Comparison of ENCODE assay signal across 10 mouse cellular contexts in the genomic region with DNA sequence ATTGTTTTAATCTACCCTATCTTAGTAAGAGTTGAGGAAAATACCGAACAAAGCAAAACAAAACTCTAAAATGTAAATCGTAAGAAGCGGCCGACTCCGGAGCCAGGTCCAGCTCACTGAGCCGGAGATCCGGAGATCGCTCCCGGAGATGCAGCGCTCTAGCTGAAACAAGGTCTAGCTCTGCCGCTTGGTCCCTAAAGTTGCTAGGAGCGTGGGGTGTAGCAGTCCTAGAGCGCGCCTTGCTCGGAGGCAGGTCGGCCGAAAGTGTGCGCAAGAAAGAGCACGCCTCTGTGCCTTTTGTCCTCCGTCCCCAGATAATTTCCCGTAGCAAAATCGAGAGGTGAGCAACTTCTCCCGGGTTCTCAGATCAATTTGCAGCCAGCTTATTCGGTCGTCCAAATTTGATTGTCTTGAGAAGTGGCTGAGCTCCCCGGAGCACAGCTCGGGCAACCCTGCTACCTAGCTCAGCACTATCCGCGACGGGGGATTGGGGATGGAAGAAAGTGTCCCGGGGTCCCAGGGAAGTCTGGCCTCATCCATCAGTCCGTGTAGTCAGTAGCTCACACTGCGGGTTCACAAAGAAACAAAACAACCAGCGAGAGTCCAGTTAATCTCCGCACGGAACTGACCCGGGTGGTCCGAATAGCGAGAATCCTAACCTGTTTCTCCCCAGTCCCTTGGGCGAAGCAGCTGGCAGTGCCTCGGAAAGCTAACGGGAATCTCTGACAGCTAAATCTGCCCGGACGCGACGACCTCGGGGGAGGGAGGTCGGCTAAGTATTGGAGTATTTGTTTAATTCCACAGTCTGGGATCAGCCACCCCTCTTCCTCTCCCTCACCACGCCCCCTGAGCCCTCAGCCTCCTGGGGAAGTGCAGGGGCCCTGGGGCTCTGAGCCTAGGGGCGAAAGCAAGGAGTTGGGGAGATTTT. TPM values are rescaled to one million over a fixed set of nuclear protein-coding genes. Genes with fewer than 3 reads are reported as not detected.
DNase-seq lines count a peak whose midpoint lies in the region; ATAC-seq and TF ChIP-seq lines count a peak whose summit lies in the region.
"Had no signal": no experiment of that assay in that cellular context is flagged by ENCODE, and none has a peak within 500 bp of the region (broad histone marks: within the 10 kb centered on the region; RNA-seq: fewer than 3 reads in every experiment).

No protein-coding gene starts in this region.

- DNase-seq in kidney, adult 18-20 months, result peak; percentile 28
- no peak for DNase-seq in kidney, postnatal 10 days
- DNase-seq in thymus, postnatal 4 days, result no peak
- DNase-seq in adrenal gland, postnatal 14 days, result no peak
- no peak for DNase-seq in Muller cell, postnatal 12 days (ENCODE audit: inconsistent ontology term)

- no peaks in the 10 kb centered on the region for H3K79me2 ChIP-seq in myocyte (ENCODE audit: control insufficient read depth, insufficient read depth)

- H3K36me3 ChIP-seq in hindbrain, embryonic 13.5 days, result no peaks in the 10 kb centered on the region
- H3K36me3 ChIP-seq in myocyte (ENCODE audit: control insufficient read depth, insufficient read depth), result no peaks in the 10 kb centered on the region

- no peak overlapping the region for H3K9ac ChIP-seq in hindbrain, embryonic 13.5 days

- WGBS in hindbrain, embryonic 13.5 days, result under 1% methylated on average over 50 of the region's 50 CpGs

- peak overlapping the region; percentile 19; the same call in 1 of the 2 replicates for H3K4me2 ChIP-seq in hindbrain, embryonic 13.5 days
- H3K4me2 ChIP-seq in myocyte (ENCODE audit: low read depth), result peak overlapping the region; percentile 93

- no peak overlapping the region for H3ac ChIP-seq in myocyte (ENCODE audit: control insufficient read depth, insufficient read length)

- H3K4me1 ChIP-seq in hindbrain, embryonic 13.5 days (replicated peaks), result peaks cover 4% of the 10 kb centered on the region; the same call in 1 of the 2 replicates

- no peaks in the 10 kb centered on the region for H3K9me3 ChIP-seq in hindbrain, embryonic 13.5 days

- peak; percentile 52 for ATAC-seq in common myeloid progenitor, adult 5-6 weeks (replicated peaks; ENCODE audit: low read depth, poor library complexity, severe bottlenecking)
- ATAC-seq in hindbrain, embryonic 13.5 days (ENCODE audit: low FRiP score), result no peak
- ATAC-seq: Patski had no signal

- H3K27ac ChIP-seq in hindbrain, embryonic 13.5 days, result no peak overlapping the region

- no peak for TF ChIP-seq POLR2A in myocyte (IDR thresholded peaks at IDR 0.05; ENCODE audit: insufficient read length, low read depth)

- peaks cover 98% of the 10 kb centered on the region for H3K27me3 ChIP-seq in hindbrain, embryonic 13.5 days
- no peaks in the 10 kb centered on the region for H3K27me3 ChIP-seq in myocyte (ENCODE audit: control insufficient read depth, insufficient read depth, insufficient read length)
- H3K27me3 ChIP-seq: Patski had no signal

- H3K4me3 ChIP-seq in hindbrain, embryonic 13.5 days, result no peak overlapping the region
- H3K4me3 ChIP-seq in myocyte, result peak overlapping the region; percentile 25

TF ChIP-seq in myocyte, 11 proteins besides CTCF, POLR2A, EP300 and RAD21:
- TF ChIP-seq USF1 (IDR thresholded peaks at IDR 0.05; ENCODE audit: low read depth) (no peak), TCF12 (IDR thresholded peaks at IDR 0.05; ENCODE audit: insufficient read depth, poor library complexity, severe bottlenecking) (no peak), REST (IDR thresholded peaks at IDR 0.05; ENCODE audit: insufficient read depth, insufficient read length) (no peak), MYOD1 (IDR thresholded peaks at IDR 0.05; ENCODE audit: control insufficient read depth in 1 of 3, insufficient read length in 2 of 3, low read depth in 2 of 3) (no peak), TCF3 (IDR thresholded peaks at IDR 0.05; ENCODE audit: insufficient read length, low read depth) (no peak), POLR2AphosphoS2 (IDR thresholded peaks at IDR 0.05; ENCODE audit: insufficient read length, low read depth) (no peak)
TF ChIP-seq in myocyte: peak in this region for 0.

RNA-seq across cellular contexts. Expression of a gene that starts 0.9 kb away (rescaled TPM):
- total RNA-seq in common myeloid progenitor, adult 5-6 weeks (2017), result not detected in 2 replicates
- 0.57 and 1.1 TPM in 2 replicates for polyA plus RNA-seq in hindbrain, embryonic 13.5 days (2015; fragmentation: Nextera tagmentation; extraction: Ambion mirVana)
- polyA plus RNA-seq in myocyte (2012; fragmentation: generic; extraction: Trizol), result 24.8 TPM
- total RNA-seq in adrenal gland, postnatal 14 days (2021), result 0.19 and 0.44 TPM in 2 replicates
- total RNA-seq: neutrophil, adult 5-6 weeks had no signal
